Mouse (Mus musculus) heart, postnatal 0 days (tissue): ENCODE results near the gene Eprs. TPM values are rescaled to one million over a fixed set of nuclear protein-coding genes. Genes with fewer than 3 reads are reported as not detected.

Experiments
- ATAC-seq: fragments of 200-750 bp; cut with Nextera tagmentation; 2 replicates; pipeline ENCODE4 v1.8.0; 2017; ENCODE audit warnings: low read depth, moderate number of reproducible peaks, moderate library complexity; ENCODE audit not compliant: insufficient read depth
- DNase-seq: peaks from one replicate; pipeline ENCODE4 v3.0.0-alpha.2; 2016; ENCODE audit warnings: low spot score
- H3K27ac ChIP-seq: fragments of 300-500 bp; sonication (generic); 2 replicates; pipeline ENCODE4 v1.5.1; 2014; ENCODE audit warnings: low read depth, mild to moderate bottlenecking
- H3K27me3 ChIP-seq: fragments of 300-500 bp; sonication (generic); 2 replicates; pipeline ENCODE4 v1.6.1; 2014; ENCODE audit warnings: low read length, mixed read lengths; ENCODE audit not compliant: control insufficient read depth, insufficient read depth
- H3K36me3 ChIP-seq: fragments of 300-500 bp; sonication (generic); replicated peaks from 2 replicates; pipeline ENCODE4 v1.6.1; 2014; ENCODE audit warnings: low read length, mixed read lengths; ENCODE audit not compliant: control insufficient read depth, insufficient read depth
- H3K4me1 ChIP-seq: fragments of 300-500 bp; sonication (generic); 2 replicates; pipeline ENCODE4 v1.6.1; 2014; ENCODE audit warnings: antibody characterized with exemption; ENCODE audit not compliant: control insufficient read depth, insufficient read depth
- H3K4me2 ChIP-seq: fragments of 300-500 bp; sonication (generic); 2 replicates; pipeline ENCODE4 v1.6.1; 2014; ENCODE audit warnings: low read depth, mild to moderate bottlenecking, low read length, moderate library complexity
- H3K4me3 ChIP-seq: fragments of 300-500 bp; sonication (generic); 2 replicates; pipeline ENCODE4 v1.5.1; 2014; ENCODE audit warnings: low read depth, low read length
- H3K9ac ChIP-seq: fragments of 300-500 bp; sonication (generic); replicated peaks from 2 replicates; pipeline ENCODE4 v1.6.1; 2014; ENCODE audit warnings: low read depth, low read length, mixed read lengths
- H3K9me3 ChIP-seq: fragments of 300-500 bp; sonication (generic); replicated peaks from 2 replicates; pipeline ENCODE4 v1.6.1; 2016; ENCODE audit warnings: low read length; ENCODE audit not compliant: control insufficient read depth
- CTCF ChIP-seq: IDR thresholded peaks from 2 replicates; pipeline ENCODE4 v1.5.1; 2016; ENCODE audit warnings: antibody characterized with exemption, control low read depth, low read depth
- EP300 ChIP-seq: IDR thresholded peaks from 2 replicates; pipeline ENCODE4 v1.6.1; 2016; ENCODE audit warnings: antibody characterized with exemption, low read depth
- WGBS: fragments of 180-500 bp; shearing (Covaris S2); extraction: QIAGEN DNeasy Blood & Tissue Kit; methylation state at CpG from one replicate; pipeline ENCODE4 v1.1.7; 2014; 5-methylcytosine and 5-hydroxymethylcytosine counted together
- polyA plus RNA-seq: library from polyadenylated mRNA; unstranded; fragments of >200 nt; fragmentation: Nextera tagmentation; extraction: Ambion mirVana; gene quantifications from 2 replicates; pipeline ENCODE4 v1.2.1, GENCODE M21; 2015
- total RNA-seq: library from RNA; depleted of rRNA; stranded (reverse); fragments of >200 nt; gene quantifications from 2 replicates; pipeline ENCODE4 v1.2.3, GENCODE M21; 2014; ENCODE audit warnings: low replicate concordance

Gene Eprs
- total and polyA plus RNA-seq, 2 experiments from 2014 or later, result 39.8 to 75.8 TPM

DNA sequence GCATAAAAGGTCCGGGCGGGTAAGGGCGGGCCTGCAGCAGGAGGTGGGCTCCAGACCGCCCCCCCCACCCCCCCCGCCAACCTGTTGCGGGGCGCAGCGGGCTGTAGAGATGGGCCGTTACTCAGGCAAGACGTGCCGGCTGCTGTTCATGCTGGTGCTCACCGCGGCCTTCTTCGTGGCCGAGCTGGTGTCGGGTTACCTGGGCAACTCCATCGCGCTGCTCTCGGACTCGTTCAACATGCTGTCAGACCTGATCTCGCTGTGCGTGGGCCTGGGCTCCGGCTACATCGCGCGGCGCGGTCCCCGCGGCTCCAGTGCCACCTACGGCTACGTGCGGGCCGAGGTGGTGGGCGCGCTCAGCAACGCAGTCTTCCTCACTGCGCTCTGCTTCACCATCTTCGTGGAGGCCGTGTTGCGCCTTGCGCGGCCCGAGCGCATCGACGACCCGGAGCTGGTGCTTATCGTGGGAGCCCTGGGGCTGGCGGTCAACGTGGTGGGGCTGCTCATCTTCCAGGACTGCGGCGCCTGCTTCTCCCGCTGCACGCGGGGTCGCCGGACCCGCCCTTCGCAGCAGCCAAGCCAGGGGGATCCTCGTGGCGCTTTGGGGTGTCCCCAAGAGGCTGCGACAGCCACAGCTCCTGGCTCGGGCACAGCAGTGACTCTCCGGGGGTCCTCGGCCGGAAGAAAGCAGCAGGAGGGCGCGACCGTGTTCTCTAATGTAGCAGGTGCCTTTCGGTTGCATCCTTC lies 92.3 kb downstream of the Eprs start:
- no peak for DNase-seq
- ATAC-seq, result peak; percentile 36; the same call in 1 of the 2 replicates
- H3K27ac ChIP-seq, result no peak overlapping the region
- no peak overlapping the region for H3K9ac ChIP-seq
- H3K4me1 ChIP-seq, result peaks cover 9% of the 10 kb centered on the region
- peaks cover 45% of the 10 kb centered on the region for H3K27me3 ChIP-seq
- H3K36me3 ChIP-seq, result no peaks in the 10 kb centered on the region
- peak overlapping the region; percentile 46 for H3K4me3 ChIP-seq
- TF ChIP-seq EP300 (no peak), CTCF (no peak)
- WGBS, result under 1% methylated on average over 70 of the region's 71 CpGs
- H3K4me2 ChIP-seq, result peak overlapping the region; percentile 71
- no peaks in the 10 kb centered on the region for H3K9me3 ChIP-seq

DNA sequence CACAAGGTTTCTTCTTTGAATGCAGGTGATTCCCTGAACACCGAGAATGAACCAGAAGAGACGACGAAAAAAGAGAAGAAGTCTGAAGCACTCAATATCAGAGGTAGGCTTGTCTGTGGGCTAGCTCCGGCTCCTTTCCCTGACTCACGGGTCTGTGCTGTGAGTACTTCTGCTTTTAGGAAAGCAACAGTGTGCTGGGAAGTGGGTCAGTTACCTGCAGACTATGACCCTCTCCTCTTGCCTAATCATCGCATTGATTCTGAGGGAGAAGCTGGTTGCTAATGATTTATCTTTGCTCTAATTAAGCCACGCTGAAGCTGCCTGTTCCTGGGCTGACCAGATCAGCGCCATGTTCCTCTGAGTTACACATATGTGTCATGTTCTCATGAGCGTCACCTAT lies 93.5 kb downstream of the Eprs start:
- Histone ChIP-seq H3K27me3 (peaks cover 45% of the 10 kb centered on the region), H3K27ac (no peak overlapping the region), H3K36me3 (no peaks in the 10 kb centered on the region), H3K4me1 (peaks cover 9% of the 10 kb centered on the region), H3K9ac (no peak overlapping the region), H3K9me3 (no peaks in the 10 kb centered on the region), H3K4me2 (no peak overlapping the region), H3K4me3 (no peak overlapping the region)
- no peak for ATAC-seq
- no peak for DNase-seq
- TF ChIP-seq CTCF (no peak), EP300 (no peak)
- 80% methylated on average over 9 of the region's 9 CpGs for WGBS

DNA sequence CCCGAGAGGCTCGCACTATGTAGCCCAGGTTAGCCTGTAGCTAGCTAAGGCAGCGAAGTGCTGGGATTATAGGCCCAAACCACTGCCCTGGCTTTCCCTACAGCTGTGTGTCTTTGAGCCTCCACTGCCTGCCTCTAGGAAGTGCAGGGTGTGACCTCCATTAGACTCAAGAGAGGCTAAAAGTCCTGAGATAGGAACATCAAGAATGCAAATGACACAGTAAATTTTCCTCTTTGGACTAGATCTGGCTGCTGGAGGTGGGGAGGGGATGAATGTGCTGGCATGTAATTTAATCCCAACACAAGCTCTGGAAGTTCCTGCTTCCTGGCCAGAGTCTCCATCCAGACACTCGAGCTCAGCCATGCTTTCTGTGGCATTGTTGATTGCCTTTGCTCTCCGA lies 97.3 kb downstream of the Eprs start:
- 78% methylated on average over 5 of the region's 5 CpGs for WGBS
- Histone ChIP-seq H3K27me3 (peaks cover 26% of the 10 kb centered on the region), H3K9me3 (no peaks in the 10 kb centered on the region), H3K4me2 (no peak overlapping the region), H3K27ac (no peak overlapping the region), H3K4me3 (no peak overlapping the region), H3K36me3 (no peaks in the 10 kb centered on the region), H3K9ac (no peak overlapping the region), H3K4me1 (peaks cover 5% of the 10 kb centered on the region; the same call in 1 of the 2 replicates)
- no peak for DNase-seq
- TF ChIP-seq EP300 (no peak), CTCF (no peak)
- no peak for ATAC-seq

DNA sequence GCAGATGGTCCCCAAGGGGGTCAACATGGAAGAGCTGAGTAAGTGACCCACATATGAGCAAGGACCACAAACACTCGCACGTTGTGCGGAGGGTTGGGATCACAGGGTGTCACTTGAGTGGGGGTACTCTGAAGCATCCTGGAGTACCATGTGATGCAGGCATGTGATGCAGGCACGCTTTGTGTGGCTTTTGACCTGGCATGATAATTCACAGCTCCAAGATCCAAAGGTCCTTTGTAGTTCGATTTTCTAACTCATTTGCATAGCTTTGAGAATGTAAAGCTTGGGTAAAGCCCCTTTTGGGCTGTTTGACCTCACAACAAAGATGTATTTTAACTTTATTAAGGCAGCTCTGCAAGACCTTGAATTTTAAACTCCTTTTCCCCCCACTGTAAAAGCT lies 100.0 kb downstream of the Eprs start:
- no peak for ATAC-seq

DNA sequence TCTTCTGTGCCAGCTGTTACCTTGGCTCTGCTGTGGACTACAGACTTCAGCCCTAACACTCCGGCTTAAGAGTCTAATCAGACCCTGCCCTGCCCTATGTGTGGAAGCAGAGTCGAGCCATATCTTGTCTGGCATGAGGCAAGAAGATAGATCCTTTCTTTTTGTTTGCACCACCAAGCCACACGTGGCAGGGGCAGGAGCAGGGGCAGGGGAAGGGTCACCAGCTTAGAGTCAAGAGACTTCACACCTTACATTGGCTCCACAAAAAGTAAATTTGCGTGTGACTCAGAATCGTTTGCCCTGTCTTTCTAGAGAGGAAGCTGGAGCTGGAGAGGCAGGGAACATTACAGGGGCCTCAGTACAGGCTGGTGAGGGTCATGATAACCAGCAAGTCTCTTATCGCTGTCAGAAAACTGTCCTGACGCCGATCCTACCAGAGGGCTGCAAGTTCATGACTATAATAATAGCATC lies 106.7 kb downstream of the Eprs start:
- WGBS, result 37% methylated on average over 8 of the region's 8 CpGs
- Histone ChIP-seq H3K27me3 (no peaks in the 10 kb centered on the region), H3K4me1 (no peaks in the 10 kb centered on the region), H3K36me3 (no peaks in the 10 kb centered on the region), H3K9me3 (no peaks in the 10 kb centered on the region), H3K27ac (no peak overlapping the region), H3K9ac (no peak overlapping the region), H3K4me2 (no peak overlapping the region), H3K4me3 (no peak overlapping the region)
- no peak for ATAC-seq
- TF ChIP-seq EP300, result no peak
- no peak for TF ChIP-seq CTCF
- DNase-seq, result no peak

More for the DNA sequence above, 100.0 kb downstream of the Eprs start:
- 73% methylated on average over 5 of the region's 5 CpGs for WGBS
- Histone ChIP-seq H3K27ac (no peak overlapping the region), H3K27me3 (0 out of 2 replicates have a peak, but pooled peaks cover 2% of the 10 kb centered on the region), H3K9me3 (no peaks in the 10 kb centered on the region), H3K4me2 (no peak overlapping the region), H3K9ac (no peak overlapping the region), H3K4me3 (no peak overlapping the region), H3K4me1 (no peaks in the 10 kb centered on the region), H3K36me3 (no peaks in the 10 kb centered on the region)
- TF ChIP-seq CTCF (no peak), EP300 (no peak)
- DNase-seq, result no peak
